Mouse (Mus musculus) thymus, postnatal 10 days (tissue): ENCODE data around the gene Rpp38.

Source experiments
- DNase-seq, 2 experiments: peaks; one replicate each; pipeline ENCODE4 v3.0.0; 2021; ENCODE audit warnings: low spot score in 2 of 2

Rpp38 gene

DNA sequence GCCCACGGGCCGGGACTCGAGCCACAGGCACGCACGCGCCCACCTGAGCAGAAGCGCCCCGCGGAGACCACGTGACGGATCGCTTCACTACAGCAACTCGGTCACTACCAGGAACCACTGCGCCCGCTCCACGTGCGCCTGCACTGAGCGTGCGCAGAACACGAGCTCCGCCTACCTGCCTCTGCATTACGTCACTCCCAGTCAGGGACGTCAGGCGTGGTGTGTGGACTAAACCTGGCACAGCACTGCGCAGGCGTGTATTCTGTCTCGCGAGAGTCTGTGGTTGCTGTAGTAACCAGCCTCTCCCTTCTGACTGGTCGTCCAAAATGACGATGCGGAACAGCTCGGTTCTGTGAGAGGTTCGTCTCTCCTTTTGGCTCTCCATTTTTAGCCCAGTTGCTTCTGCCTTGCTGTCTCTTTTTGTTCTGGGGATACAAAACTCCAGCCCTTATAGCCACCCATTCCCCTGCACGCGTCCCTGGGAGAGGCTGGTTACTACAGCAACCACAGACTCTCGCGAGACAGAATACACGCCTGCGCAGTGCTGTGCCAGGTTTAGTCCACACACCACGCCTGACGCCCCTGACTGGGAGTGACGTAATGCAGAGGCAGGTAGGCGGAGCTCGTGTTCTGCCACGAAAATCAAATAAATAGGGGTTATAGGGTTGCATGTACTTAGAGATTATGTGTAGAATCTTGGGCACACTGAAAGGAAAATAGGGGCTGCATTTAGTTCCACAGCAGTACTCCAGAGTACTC, at the start of gene Rpp38:
Gene Rpp38, minus strand, starts transcription at position 160 of the 759 bp plus-strand sequence.
- DNase-seq = peak; percentile 94 to 97

DNA sequence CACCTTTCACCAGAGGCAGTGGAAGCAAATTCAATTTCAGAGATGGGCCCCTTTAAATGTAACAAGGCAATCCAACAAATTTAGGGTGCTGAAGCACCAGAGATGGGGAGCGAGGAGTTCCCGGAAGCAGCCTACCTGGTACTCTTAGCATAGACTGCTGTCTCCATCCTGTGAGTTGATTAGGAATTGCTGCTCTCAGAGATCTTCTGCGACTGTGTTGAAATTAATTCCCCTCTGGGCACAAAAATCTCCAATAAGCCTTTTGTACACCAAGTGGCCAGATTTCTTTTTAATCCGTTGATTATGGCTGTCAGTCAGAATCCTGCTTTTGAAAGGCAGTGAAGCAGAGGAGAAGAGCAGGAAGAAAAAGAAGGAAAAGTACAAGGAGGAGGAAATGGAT, 32.7 kb upstream of the Rpp38 start:
- DNase-seq = no peak

DNA sequence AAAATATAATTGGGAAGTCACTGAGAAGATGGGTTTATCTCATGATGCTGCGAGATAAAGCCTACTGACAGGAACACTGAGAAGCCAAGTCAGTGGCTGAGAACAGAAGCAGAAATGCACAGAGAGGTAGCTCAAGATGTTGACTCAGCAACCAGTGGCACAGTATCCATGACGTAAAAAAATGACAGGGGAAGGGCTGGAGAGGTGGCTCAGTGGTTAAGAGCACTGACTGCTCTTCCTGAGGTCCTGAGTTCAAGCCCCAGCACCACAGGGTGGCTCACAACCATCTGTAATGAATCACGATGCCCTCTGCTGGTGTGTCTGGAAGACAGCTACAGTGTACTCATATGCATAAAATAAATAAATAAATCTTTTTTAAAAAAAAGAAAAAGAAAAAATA, 28.6 kb upstream of the Rpp38 start:
- DNase-seq = no peak

DNA sequence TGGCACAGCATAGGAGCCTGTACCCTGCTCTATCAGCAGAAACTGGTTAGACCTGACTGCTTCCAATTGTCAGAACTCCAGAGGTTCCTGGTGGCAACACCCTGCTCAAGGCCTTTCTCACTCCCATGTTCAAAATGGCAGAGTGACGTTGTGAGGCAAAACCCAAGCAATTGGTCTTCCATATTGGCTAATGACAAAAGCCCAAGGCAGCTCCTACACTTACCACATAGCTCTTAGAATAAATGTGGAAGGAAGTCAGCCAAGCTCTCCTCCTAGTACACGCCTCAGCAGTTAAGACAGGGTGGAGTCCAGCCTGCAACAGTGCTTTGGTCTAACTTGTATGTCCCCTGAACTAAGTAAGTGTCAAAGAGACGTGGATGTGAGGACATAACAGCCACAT, 25.4 kb upstream of the Rpp38 start:
- DNase-seq = no peak

DNA sequence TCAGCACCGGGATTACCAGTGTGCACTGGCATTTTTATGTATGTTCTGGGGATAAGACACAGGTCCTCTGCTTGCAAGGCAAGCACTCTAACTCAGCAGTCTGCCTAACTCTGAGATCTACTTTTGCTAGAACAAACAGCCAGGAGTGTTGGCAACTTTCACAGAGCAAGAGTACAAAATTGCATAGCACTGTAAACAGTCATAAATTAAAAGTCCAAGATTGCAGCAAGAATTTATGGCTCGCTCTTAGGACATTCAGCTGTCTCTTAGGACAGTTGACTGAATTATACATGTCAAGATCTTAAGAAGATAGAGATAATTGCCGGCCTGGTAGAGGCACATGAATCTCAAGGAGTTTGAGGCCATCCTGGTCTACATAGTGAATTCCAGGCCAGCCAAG, 23.9 kb upstream of the Rpp38 start:
- no peak for DNase-seq

DNA sequence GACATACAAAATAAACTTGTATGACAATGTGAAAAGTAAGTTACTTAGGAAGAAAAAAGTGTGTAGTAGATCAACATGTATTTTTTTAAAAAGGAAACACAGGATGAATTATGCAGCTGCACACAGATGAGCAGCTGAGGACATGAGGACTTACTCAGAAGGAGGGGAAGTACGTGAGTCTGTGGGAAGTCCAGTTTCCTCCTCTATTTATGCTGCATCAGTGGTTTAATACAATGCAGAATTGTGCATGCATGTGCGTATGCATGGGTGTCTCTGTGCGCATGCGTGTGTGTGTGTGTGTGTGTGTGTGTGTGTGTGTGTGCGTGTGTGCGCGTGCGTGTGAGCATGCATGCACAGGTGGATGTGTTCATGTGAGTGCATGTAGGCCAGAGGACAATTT, 23.4 kb upstream of the Rpp38 start:
- no peak for DNase-seq

DNA sequence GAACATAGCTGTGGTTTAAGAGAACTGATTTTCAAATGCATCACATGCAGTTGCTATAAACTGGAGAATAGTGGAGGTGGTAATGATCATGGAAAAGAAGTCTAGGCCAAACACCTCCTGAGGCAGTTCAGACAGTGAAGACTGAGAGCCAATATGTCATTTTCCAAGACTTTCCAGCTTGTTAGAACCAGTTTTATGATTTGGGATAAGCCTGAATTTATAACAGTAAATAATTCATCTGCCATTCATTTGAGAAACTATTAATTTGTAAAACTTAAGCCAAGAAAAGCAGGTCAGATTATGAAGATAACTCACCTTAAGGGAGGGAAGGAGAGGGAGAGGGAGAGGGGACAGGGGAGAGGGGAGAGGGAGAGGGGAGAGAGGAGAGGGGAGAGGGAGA, 20.7 kb upstream of the Rpp38 start:
- DNase-seq = no peak

DNA sequence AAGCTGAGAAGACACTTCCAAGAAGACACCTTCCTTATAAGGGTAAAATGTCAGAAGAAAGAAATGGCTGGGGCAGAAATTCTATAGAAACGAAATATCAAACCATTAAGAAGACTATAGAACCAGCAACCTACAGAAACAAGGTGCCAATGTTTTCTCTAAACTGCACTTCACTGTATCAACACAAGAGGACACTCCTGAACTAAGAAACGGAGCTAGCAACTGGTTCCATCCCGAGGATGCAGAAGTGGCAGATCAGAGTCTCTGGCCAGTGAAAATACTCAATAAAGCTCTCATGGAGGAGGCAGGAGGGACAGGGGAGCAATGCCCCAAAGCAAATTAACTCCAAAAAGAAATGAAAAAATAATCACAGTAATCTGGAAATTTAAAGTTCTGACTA, 16.5 kb upstream of the Rpp38 start:
- DNase-seq = peak in 1 of 2 experiments; percentile 28

DNA sequence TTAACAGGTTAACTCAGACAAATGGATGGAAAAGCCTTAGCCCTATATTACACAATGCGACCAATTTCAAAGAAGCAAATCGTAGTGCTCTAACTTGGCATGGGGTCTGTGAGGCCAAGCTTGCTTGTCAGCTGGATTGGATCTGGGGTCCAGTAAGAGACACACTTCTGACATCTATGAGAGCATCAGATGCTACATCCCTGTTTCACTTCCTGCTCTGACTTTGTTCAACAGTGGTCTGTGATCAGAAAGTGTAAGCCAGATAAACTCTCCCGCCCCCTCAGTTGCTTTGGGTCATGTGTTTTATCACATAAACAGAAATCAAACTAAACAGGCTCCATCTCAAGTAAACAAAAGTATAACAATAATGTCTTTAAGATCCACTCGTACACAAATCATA, 16.0 kb upstream of the Rpp38 start:
- no peak for DNase-seq

DNA sequence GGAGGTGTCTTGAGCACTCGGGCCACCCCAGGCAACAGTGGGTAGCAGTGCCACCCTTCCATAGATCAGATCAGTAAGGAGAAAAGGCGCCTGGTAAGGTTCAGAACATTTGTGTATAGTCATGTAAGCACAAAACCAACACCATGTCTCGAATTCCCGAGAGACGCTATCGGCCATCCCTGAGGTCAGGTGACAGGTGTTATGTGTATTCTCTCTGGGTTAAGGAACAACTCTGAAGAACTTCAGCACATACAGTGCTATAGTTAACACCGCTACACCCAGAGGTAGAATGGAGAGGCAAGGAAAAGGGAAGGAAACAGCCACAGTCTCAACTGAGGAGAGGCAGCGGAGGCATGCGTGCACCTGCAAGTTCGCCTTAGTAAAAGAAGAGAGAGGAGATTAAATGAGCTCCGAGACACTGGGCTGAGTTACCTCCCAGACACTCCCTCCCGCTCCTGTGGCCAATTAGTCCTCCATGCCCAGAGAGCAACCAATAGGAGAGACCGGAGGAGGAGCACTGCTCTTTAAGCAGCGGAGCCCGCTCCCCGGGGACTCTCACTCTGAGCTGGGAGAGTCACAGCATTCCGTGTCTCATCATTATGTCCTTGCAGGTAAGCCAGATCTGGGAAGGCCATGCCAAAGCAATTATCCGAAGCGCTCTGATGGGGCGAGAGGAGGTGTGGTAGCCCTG, 3.3 kb upstream of the Rpp38 start, which contains the start of gene Acbd7:
Gene Acbd7, plus strand, starts transcription at position 558 of the 691 bp plus-strand sequence.
- peak; percentile 54 to 56 for DNase-seq

DNA sequence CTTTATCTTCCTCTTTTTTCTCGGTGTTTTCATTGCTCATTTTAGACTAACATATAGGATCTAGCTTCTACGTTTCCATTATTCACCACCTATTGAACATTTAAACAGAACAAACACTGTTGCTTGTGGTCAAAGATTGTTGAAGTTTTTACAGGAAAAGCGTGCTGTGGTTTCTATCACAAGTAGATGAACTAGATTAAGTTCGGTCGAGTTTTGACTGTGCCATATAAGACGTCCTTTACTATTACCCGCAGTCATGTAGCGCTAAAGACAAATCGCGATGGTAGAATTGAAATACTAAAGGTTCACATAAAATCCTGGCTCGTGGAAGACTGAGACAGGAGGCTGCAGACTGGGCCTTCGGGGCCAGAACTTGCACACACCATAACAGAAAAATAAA, 1.3 kb upstream of the Rpp38 start:
- DNase-seq = no peak

DNA sequence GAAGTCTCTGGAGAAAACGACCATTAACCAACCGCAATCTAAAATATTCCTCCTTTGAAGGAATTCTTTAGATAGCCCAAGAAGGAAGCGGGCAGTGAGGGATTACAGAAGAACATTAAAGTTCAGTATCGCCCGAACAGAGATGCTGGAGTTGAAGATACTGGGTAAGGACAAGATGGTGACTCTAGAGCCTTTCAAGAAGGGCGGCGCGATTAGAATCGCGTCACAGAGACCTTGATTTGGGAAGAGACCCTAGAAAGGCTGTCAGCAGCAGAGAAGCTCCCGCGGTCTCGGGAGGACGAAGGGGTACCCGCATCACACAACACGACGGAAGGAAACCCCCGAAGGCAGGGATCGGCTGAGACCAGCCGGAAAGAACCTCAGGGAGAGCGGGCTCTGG, 387 bp downstream of the Rpp38 start:
- DNase-seq = no peak

DNA sequence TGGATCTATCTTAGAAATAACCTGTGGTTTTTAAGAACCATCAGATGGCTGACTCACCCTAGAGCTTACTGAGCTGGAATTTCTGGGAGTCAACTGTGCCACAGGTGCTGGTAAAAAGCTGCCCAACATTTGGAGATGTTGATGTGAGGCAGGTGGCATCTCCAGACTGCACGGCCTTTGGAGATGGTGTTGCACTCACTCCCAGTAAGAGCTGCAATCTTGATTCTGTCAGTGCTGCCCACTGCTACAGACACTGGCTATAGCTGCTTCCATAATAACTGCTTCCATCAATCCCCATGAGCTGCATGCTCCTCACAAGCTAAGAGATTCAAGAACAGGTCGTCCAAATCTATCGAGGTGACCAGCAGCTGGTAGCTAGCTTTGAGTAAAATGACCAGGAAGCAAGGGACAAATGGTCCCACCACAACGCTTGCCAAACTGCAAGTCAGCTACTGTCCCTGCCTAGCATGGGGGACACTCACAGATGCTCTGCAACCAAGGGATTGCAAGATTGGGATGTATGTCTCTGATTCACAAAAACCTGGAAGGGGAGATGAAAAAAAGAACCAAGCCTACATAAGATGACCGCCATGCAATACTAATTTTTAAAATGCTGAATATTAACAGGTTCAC, 1.3 kb downstream of the Rpp38 start:
- DNase-seq = no peak

DNA sequence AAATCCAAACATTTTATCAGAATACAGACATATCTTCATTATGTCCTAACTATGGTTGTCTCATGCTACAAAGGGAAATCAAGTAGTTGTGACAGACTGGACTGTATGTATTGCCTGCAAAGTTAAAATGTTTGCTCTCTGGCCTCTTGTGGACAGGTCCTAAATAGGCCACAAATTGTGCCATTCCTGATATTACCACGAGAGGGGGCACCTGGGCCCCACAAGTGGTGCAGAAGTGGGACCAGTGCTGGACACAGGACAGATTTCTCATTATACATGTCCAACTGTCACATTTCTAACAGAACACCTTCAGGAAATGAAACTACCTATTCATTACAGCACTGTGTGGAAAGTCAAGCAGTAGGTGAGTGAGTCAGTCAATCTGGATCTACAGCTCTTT, 5.1 kb downstream of the Rpp38 start:
- DNase-seq = no peak

DNA sequence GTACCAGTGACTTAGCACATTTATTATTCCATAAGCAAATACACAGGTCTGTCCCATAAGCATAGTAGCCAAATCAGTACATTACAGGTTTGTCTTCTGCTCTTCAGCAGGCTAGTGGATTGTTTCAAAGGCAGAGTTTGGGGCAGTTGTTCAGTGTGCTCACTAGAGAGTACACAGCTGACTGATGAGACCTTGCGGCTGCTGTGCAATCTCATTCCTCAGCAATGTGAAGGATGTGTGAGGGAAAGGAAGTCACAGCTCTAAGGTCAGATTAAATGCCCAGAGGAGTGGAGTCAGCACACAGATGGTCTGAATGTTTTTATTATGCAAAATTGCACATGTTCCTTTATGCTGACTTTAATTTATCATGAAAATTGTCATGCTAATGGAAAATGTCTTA, 5.9 kb downstream of the Rpp38 start:
- DNase-seq = no peak

DNA sequence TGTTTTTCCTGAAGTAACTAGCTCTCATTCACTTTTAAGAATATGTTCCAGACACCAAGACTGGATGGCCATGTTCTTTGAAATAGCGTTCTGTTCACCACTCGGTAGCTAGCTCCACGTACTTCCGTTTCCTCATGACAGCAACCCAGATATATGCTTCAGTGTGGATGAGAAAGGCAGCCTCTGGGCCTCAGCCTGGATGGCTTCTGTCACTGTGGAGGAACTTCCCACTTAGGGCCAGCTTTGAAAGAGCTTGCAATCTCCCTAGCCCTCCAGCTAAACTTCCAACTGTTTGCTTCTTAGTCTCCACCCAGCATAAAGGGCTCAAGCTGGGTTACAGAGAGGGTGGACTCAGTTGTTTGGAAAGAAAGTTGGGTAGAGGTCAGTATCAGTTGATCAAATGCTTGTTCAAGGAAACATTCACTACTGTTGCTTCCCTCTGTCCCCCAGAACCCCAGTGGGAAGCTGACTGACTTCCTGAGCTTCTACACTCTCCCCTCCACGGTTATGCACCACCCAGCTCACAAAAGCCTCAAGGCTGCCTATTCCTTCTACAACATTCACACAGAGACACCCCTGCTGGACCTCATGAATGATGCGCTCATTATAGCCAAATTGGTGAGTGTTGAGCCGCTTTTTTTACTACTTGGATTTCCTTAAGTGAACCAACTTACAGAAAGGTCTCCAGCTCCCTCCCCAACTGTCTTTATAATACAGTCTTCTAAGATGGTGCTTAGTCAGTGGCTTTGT, 7.9 kb downstream of the Rpp38 start:
- DNase-seq = no peak

DNA sequence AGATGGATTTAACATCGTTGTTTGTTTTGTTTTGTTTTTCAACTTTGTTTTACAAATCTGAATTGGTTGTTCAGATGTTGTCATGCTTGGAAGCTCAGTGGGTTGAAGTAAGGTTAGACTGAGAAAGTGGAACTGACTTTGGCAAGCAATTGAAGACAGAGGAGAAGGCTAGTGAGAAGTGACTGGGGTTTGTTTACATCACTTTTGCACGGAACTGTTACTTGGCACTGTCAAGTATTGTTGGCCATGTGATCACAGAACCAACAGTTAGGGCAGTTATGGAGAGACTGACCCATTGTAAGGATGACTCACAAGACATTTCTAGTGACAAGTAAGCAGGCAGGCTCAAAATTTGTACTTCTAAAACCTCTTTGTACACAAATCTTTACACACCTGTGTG, 9.3 kb downstream of the Rpp38 start:
- no peak for DNase-seq

DNA sequence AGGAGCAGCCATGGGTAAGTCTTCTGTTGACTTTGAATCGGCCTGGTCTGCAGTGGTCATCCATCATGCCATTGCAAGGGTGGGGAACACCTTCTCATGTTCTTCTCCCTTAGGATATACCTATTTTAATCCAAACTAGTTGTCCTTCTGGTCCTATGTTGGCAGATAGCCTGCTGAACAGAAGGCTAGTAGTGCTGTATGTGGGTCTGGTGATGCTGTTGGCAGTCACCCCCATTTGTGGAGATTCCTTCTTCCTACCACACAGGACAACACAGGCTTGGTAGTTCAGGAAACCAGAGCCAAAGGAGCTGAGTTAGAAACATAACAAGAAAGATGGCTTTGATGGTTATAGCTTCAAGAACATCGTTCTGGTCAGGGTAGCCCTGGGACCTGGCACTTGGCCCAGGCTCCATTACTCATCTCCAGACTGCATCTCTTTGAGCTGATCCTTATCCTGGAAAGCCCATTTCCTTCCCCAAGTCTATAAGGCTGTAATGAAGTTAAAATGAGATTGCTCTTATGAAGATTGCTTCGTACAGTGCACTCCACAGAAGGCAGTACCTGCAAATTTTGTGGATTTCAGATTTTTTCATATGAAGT, 26.9 kb downstream of the Rpp38 start:
- no peak for DNase-seq

DNA sequence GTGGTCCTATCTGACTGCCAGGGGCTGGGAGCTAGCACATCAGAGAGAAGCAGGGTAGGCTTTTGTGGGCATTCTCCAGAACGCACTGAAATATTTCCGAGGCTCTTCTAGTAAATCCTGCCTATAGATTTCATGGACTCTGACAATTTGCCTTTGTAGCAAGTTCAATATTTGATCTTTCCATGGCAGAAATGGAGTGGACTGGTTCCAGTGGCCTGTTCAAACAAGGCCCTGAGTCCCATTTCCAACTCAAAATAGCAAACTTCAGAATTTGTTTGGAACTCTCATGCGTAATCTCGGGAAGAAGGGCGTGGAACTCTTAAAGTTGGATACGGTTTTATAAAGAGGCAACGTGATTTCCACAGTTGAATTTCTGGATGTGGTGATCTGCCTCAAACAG, 36.6 kb downstream of the Rpp38 start:
- no peak for DNase-seq

DNA sequence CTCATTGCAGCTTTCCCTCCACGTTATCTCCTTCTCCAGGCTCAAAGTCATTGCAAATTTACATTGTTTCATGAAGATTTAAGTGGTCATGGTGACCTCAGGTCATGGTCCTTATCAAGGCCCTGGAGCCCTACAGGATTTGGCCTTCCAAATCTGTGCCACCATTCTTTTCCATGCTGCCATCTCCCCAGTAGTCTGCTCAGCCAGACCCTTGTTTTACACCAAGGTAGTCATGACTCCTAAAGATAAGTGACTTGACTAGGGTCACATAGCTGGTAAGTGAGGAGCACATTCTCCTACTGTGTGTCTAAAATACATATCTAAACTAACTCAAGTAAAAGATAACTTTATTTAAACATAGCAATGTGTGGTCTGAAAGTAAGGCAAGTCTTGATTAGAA, 40.3 kb downstream of the Rpp38 start:
- DNase-seq = no peak

DNA sequence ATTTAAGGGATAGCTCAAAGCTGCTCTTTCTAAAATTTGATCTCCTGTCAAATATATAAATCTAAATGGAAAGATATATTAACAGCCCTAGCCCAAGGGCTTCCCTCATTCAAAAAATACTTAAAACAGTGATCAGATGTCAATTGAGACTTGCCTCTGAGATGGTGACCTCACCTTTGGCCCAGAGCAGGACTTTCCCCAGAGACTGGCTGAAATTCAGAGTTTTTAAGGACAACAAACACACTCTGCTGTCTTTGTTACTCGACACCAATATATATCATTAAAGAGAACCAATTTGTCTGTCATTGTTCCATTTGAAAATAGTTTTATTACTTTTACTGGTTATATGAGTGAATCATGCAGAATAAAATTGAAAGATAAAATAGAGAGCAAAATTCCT, 42.9 kb downstream of the Rpp38 start:
- no peak for DNase-seq

DNA sequence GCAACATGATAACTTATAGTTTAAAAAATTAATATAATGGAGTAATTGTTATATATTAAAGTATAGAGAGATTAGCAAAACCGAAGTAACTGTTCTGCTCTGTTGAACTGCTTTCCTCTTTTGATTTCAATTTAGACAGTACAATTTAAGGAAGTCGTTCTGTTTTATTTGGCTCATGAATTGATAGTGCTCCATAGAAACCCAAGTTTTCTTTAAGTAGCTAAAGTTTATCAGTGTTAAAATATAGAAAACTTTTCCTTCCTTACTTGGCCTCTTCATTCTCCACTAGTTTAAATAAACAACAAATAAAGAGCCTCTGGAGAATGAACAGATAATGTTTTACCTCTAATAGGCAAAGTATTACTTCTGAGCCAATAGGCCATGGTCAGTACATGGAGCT, 46.2 kb downstream of the Rpp38 start:
- no peak for DNase-seq
